Mouse (Mus musculus) midbrain, embryonic 14.5 days (tissue): ENCODE measurements around the gene Ext2. TPM values are rescaled to one million over a fixed set of nuclear protein-coding genes. Genes with fewer than 3 reads are reported as not detected.

Source experiments
- ATAC-seq: fragments of 200-750 bp; cut with Nextera tagmentation; 2 replicates; pipeline ENCODE4 v1.8.0; 2017; ENCODE audit warnings: moderate number of reproducible peaks, moderate library complexity; ENCODE audit not compliant: low FRiP score, low TSS enrichment
- DNase-seq: peaks from one replicate; pipeline ENCODE4 v3.0.0-alpha.2; 2015
- H3K27ac ChIP-seq: fragments of 300-500 bp; sonication (generic); replicated peaks from 2 replicates; pipeline ENCODE4 v1.5.1; 2014; ENCODE audit warnings: mild to moderate bottlenecking, low read depth, low read length, moderate library complexity
- H3K27me3 ChIP-seq: fragments of 300-500 bp; sonication (generic); 2 replicates; pipeline ENCODE4 v1.6.1; 2014; ENCODE audit warnings: low read length, control low read depth, mixed read lengths; ENCODE audit not compliant: control insufficient read depth, insufficient read depth
- H3K36me3 ChIP-seq: fragments of 300-500 bp; sonication (generic); 2 replicates; pipeline ENCODE4 v1.6.1; 2014; ENCODE audit warnings: low read length, control low read depth; ENCODE audit not compliant: control insufficient read depth, insufficient read depth
- H3K4me1 ChIP-seq: fragments of 300-500 bp; sonication (generic); 2 replicates; pipeline ENCODE4 v1.6.1; 2014; ENCODE audit warnings: mild to moderate bottlenecking, antibody characterized with exemption, low read length, control low read depth; ENCODE audit not compliant: control insufficient read depth, insufficient read depth
- H3K4me2 ChIP-seq: fragments of 300-500 bp; sonication (generic); 2 replicates; pipeline ENCODE4 v1.6.1; 2014; ENCODE audit warnings: mild to moderate bottlenecking, low read length, moderate library complexity
- H3K4me3 ChIP-seq: fragments of 300-500 bp; sonication (generic); replicated peaks from 2 replicates; pipeline ENCODE4 v1.5.1; 2014; ENCODE audit warnings: low read depth, low read length
- H3K9ac ChIP-seq: fragments of 300-500 bp; sonication (generic); replicated peaks from 2 replicates; pipeline ENCODE4 v1.6.1; 2014; ENCODE audit warnings: mild to moderate bottlenecking, low read length, moderate library complexity
- H3K9me3 ChIP-seq: fragments of 300-500 bp; sonication (generic); 2 replicates; pipeline ENCODE4 v1.6.1; 2016; ENCODE audit warnings: low read length, control low read depth, mixed read lengths; ENCODE audit not compliant: control insufficient read depth
- WGBS: fragments of 180-500 bp; shearing (Covaris S2); extraction: QIAGEN DNeasy Blood & Tissue Kit; methylation state at CpG from one replicate; pipeline ENCODE4 v1.1.7; 2014; 5-methylcytosine and 5-hydroxymethylcytosine counted together
- polyA plus RNA-seq: library from polyadenylated mRNA; unstranded; fragments of >200 nt; fragmentation: Nextera tagmentation; extraction: Ambion mirVana; gene quantifications from 2 replicates; pipeline ENCODE4 v1.2.1, GENCODE M21; 2014

Gene Ext2
- polyA plus RNA-seq, 1 experiment from 2014 or later = 69.9 TPM

DNA sequence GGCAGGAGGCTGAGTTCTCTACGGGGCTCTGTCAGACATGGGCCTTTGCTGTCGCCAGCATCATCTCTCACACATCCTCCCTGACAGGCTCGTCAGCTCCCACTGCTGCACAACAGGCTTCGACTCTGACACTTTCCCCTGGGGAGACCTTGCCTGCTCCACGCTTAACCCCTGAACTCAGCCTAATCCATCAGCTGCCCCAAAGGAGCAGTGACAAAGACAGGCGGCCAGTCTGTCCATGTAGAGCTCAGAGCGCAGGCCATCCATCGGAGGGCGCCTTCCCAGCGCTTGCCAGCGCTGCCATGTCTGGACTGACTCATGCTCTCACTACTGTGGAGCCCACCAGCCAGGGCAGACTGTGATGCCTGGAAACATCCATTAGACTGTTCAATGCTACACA is 92.8 kb downstream of the Ext2 start:
- 71% methylated on average over 11 of the region's 11 CpGs for WGBS
- no peak for ATAC-seq
- DNase-seq = no peak
- no peaks in the 10 kb centered on the region for H3K27me3 ChIP-seq
- H3K27ac ChIP-seq = no peak overlapping the region
- peaks cover 25% of the 10 kb centered on the region for H3K36me3 ChIP-seq
- H3K9ac ChIP-seq = no peak overlapping the region
- peaks cover 4% of the 10 kb centered on the region; the same call in 1 of the 2 replicates for H3K9me3 ChIP-seq
- no peaks in the 10 kb centered on the region for H3K4me1 ChIP-seq
- no peak overlapping the region for H3K4me3 ChIP-seq
- no peak overlapping the region for H3K4me2 ChIP-seq

DNA sequence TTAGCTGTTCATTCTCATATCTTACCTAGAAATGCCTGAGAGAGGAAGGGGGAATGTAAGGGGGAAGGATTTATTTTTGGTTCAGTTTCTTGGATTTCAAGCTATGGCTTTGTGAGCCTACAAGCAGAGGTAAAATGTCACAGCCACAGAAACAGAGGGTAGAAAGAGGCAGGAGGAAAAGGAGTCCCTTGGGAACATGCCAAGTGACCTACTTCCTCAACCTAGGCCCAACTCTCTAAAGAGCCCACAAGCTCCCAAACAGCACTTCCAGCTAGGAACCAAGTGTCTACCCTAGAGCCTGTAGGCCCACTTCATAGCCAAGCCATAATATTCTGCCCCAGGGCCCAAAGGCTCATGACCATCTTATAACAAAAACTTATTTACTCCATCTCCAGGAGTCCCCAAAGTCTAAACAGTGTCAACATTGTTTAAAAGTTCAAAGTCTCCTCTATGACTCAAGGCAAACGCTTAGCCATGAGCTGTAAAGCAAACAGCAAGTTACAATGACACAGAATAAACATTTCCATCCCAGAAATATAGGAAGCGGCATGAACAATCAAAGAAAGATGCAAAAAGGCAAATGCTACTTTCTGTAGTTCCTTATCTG is 99.1 kb downstream of the Ext2 start:
- Histone ChIP-seq H3K4me1 (no peaks in the 10 kb centered on the region), H3K4me3 (no peak overlapping the region), H3K27me3 (no peaks in the 10 kb centered on the region), H3K36me3 (peaks cover 11% of the 10 kb centered on the region; the same call in 1 of the 2 replicates), H3K27ac (no peak overlapping the region), H3K9me3 (peaks cover 4% of the 10 kb centered on the region; the same call in 1 of the 2 replicates), H3K9ac (no peak overlapping the region), H3K4me2 (no peak overlapping the region)
- ATAC-seq = no peak
- 94% methylated on average over 2 of the region's 2 CpGs for WGBS
- no peak for DNase-seq

DNA sequence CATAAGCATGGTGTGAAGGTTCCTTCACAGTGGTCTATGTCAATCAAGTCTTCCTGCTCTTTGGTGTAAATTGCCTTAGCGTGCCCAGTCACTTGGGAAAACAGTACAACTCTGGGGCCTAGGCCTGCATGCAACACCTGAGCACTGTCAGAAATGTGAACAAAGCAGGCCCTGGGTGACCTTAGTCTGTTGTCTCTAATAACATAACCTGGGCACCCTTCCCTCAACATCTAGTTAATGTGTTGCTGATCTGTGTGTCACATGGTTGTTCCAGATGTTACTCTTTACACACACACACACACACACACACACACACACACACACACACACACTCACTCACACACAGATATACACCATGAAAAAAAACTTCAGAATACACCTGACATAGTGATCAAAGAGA is 101.4 kb downstream of the Ext2 start:
- H3K4me3 ChIP-seq = no peak overlapping the region
- H3K9me3 ChIP-seq = peaks cover 4% of the 10 kb centered on the region; the same call in 1 of the 2 replicates
- no peak overlapping the region for H3K27ac ChIP-seq
- no peak for ATAC-seq
- no peak overlapping the region for H3K4me2 ChIP-seq
- H3K27me3 ChIP-seq = no peaks in the 10 kb centered on the region
- 87% methylated on average over 1 of the region's 1 CpGs for WGBS
- peaks cover 9% of the 10 kb centered on the region for H3K36me3 ChIP-seq
- no peak for DNase-seq
- H3K4me1 ChIP-seq = no peaks in the 10 kb centered on the region
- H3K9ac ChIP-seq = no peak overlapping the region

DNA sequence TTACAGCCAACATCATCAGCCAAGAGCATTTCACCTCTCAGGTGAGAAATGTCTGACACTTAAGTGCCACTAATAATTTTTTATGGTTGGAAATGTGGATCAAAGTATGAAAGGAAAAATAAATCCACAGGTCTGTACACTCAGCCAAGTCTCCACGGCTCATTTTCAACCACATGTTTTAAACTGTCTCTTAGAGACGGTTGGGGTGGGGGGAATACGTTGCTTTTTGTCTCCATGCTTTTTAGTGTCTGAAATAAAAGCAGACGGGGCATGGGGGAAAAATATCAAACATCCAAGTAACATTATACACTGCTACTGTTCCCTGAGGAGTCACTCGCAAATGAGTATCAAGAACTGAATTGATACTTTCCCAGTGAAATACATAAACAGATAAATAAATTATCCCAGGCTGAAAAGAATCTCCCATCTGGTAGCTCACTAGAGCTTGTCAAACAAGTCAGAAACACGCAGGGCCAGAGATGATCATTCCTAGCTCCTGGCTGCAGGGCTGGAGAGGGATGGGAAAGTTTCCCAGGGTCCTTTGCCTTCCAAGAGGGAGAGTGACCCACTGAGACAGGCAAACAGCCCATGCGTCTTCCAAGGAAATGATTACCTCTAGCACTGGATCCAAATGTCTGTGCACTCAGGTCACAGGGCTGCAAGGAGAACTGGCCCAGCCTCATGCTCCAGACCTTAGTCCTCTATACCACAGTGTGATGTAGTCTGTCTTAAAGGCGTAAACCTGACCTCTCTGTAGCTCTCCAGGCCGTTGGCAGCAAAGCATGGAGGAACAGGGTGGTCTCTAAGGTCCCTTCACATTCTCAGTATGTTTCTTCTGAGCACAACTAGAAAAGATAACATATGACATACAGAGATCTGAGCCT is 102.3 kb downstream of the Ext2 start:
- H3K4me2 ChIP-seq = no peak overlapping the region
- no peaks in the 10 kb centered on the region for H3K4me1 ChIP-seq
- peaks cover 2% of the 10 kb centered on the region; the same call in 1 of the 2 replicates for H3K9me3 ChIP-seq
- peaks cover 9% of the 10 kb centered on the region for H3K36me3 ChIP-seq
- no peak for ATAC-seq
- H3K27ac ChIP-seq = no peak overlapping the region
- H3K9ac ChIP-seq = no peak overlapping the region
- H3K27me3 ChIP-seq = no peaks in the 10 kb centered on the region
- 72% methylated on average over 9 of the region's 9 CpGs for WGBS
- H3K4me3 ChIP-seq = no peak overlapping the region
- DNase-seq = no peak

DNA sequence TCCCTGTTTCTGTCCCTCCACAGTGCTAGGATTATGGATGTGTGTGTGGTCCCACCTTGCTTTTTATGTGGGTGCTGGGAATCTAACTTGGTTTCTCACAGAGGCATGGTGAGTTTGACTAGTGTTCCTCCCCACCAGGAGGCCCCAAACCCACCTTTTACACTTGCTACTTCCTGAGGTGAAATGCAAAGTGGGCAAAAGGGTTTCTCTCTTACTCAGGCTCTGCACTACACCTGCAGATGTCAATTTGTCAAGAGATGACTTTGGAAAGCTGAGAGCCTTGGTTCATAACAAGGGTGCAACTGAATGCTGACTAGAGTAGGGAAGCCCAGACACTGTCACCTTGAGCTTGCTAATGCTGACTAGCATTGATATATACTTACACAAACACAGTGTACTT is 109.1 kb downstream of the Ext2 start:
- Histone ChIP-seq H3K9me3 (no peaks in the 10 kb centered on the region), H3K4me2 (no peak overlapping the region), H3K27me3 (no peaks in the 10 kb centered on the region), H3K9ac (no peak overlapping the region), H3K27ac (no peak overlapping the region), H3K36me3 (peaks cover 7% of the 10 kb centered on the region; the same call in 1 of the 2 replicates), H3K4me1 (no peaks in the 10 kb centered on the region), H3K4me3 (no peak overlapping the region)
- no peak for ATAC-seq
- no peak for DNase-seq

DNA sequence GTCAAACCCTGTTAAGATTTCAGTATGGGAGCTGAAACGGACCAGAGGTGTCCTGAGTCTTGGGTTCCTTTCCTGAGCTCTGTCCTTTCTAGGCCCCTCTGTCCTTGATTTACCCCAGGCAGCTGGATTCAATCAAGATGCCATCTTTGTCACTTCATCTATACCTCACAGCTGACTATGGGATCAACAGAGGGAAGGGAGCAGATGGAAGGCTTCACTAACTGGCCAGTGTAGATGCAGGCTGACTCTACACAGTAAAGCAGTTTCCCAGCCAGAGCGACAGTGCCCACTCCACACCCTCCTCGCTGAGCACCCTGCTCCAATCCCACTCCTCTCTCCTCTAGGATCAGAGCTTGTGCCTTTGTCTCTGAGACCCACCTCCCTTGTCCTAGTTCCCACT is 110.9 kb downstream of the Ext2 start:
- Histone ChIP-seq H3K4me3 (no peak overlapping the region), H3K27me3 (no peaks in the 10 kb centered on the region), H3K9me3 (no peaks in the 10 kb centered on the region), H3K36me3 (0 out of 2 replicates have a peak, but pooled peaks cover 3% of the 10 kb centered on the region), H3K4me2 (no peak overlapping the region), H3K4me1 (no peaks in the 10 kb centered on the region), H3K27ac (no peak overlapping the region), H3K9ac (no peak overlapping the region)
- ATAC-seq = no peak
- WGBS = 81% methylated on average over 3 of the region's 3 CpGs
- DNase-seq = no peak

DNA sequence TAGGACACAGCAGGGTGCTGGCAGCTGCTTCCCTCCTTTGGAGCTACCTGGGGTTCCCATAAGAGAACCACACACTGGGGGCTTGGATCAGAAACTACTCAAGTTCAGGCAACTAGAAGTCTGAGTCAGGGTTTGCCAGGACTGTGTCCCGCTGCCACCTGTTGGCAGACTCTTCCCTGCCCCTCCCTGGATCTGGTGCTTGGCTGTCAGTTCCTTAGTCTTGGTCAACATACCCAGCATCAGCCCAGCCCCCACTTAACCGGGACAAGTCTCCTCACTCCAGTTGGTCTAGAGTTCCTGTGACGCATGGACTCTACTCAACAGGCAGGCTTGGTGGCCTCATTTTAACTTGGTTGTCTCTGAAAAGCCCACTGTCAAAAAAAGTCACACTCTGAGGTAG is 112.7 kb downstream of the Ext2 start:
- ATAC-seq (no peak), DNase-seq (no peak)
- Histone ChIP-seq H3K36me3 (0 out of 2 replicates have a peak, but pooled peaks cover 3% of the 10 kb centered on the region), H3K27ac (no peak overlapping the region), H3K9me3 (no peaks in the 10 kb centered on the region), H3K4me1 (no peaks in the 10 kb centered on the region), H3K27me3 (no peaks in the 10 kb centered on the region), H3K4me3 (no peak overlapping the region), H3K9ac (no peak overlapping the region), H3K4me2 (no peak overlapping the region)
- WGBS = 87% methylated on average over 3 of the region's 3 CpGs

DNA sequence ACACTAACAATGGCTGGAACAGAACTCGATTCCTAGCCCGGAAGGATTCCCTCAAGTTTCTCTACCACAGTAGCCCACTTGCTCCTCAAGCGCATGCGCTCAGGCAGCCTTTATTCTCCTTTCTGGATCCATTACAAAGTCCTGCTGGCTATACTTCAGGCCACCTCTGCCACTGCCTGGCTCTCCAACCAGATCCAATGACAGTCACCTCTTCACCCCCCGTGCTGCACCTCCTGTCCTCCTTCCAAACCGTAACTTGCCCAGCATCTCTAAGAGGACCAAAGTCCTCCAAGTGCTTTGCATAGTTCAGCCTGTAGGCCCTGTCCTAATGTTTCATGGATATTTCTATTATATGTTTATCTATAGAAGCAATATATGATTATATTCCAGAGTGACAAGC is 113.1 kb downstream of the Ext2 start:
- DNase-seq (no peak), ATAC-seq (no peak)
- Histone ChIP-seq H3K36me3 (no peaks in the 10 kb centered on the region), H3K27me3 (no peaks in the 10 kb centered on the region), H3K4me1 (no peaks in the 10 kb centered on the region), H3K4me2 (no peak overlapping the region), H3K9ac (no peak overlapping the region), H3K9me3 (no peaks in the 10 kb centered on the region), H3K27ac (no peak overlapping the region), H3K4me3 (no peak overlapping the region)
- WGBS = 95% methylated on average over 6 of the region's 6 CpGs

DNA sequence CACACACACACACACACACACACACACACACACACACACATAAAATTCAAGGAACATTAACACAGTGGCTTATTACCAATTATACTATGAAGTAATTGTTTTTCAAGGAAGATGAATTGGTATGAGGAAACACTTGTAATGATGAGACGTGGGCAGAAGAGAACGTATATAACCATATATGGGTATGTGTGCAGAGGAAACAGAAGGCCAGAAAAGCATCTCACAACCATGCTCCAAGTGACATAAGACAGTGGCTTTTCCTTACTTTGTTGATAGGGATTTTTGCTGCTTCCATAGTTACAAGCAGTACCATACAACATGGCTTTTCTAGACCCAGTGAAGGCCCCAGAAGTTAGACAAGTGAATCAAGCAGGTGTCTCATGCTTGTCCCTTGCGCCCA is 115.5 kb downstream of the Ext2 start:
- DNase-seq = no peak
- no peak overlapping the region for H3K4me3 ChIP-seq
- H3K4me2 ChIP-seq = no peak overlapping the region
- H3K36me3 ChIP-seq = peaks cover 19% of the 10 kb centered on the region
- H3K9ac ChIP-seq = no peak overlapping the region
- H3K9me3 ChIP-seq = no peaks in the 10 kb centered on the region
- no peaks in the 10 kb centered on the region for H3K4me1 ChIP-seq
- 95% methylated on average over 3 of the region's 3 CpGs for WGBS
- no peaks in the 10 kb centered on the region for H3K27me3 ChIP-seq
- no peak overlapping the region for H3K27ac ChIP-seq
- no peak for ATAC-seq
